Mouse (Mus musculus): ENCODE results near the gene Krt90.
"Not testable (repeated sequence)": the region's sequence is repeated elsewhere in the genome, so short reads cannot be mapped to it uniquely, and the experiment has no call there.

Gene Krt90

GRCm38 (mm10) chr15:101562850-101563249, at the start of gene Krt90:
Gene Krt90, minus strand, starts transcription at chr15:101562950.
- no peak for DNase-seq

GRCm38 (mm10) chr15:101599123-101599522, 36.4 kb upstream of the Krt90 start:
- no peak for DNase-seq

- no peak for DNase-seq
These were observed 25.5 kb upstream of the Krt90 start for GRCm38 (mm10) chr15:101588216-101588615.

GRCm38 (mm10) chr15:101584456-101584855, 21.7 kb upstream of the Krt90 start:
- DNase-seq, result no peak

GRCm38 (mm10) chr15:101583211-101583965, 20.6 kb upstream of the Krt90 start:
- no peak for DNase-seq

- no peak for DNase-seq
These were observed 19.0 kb upstream of the Krt90 start for GRCm38 (mm10) chr15:101581701-101582100.

GRCm38 (mm10) chr15:101575506-101575905, 12.8 kb upstream of the Krt90 start:
- DNase-seq, result no peak

GRCm38 (mm10) chr15:101573796-101574345, 11.1 kb upstream of the Krt90 start, which contains the start of gene Krt75:
Gene Krt75, minus strand, starts transcription at chr15:101573904.
- no peak for DNase-seq

- no peak for DNase-seq
These were observed 5.0 kb upstream of the Krt90 start for GRCm38 (mm10) chr15:101567780-101568179.

- DNase-seq, result no peak
These were observed 4.6 kb downstream of the Krt90 start for GRCm38 (mm10) chr15:101558034-101558646.

GRCm38 (mm10) chr15:101553169-101553568, 9.6 kb downstream of the Krt90 start:
- DNase-seq, result no peak

GRCm38 (mm10) chr15:101552188-101552587, 10.6 kb downstream of the Krt90 start:
- no peak for DNase-seq

- DNase-seq, result no peak
These were observed 12.2 kb downstream of the Krt90 start, which contains the start of gene Krt82 for GRCm38 (mm10) chr15:101550567-101550966. Gene Krt82, minus strand, starts transcription at chr15:101550667.

GRCm38 (mm10) chr15:101544478-101544877, 18.3 kb downstream of the Krt90 start:
- no peak for DNase-seq

GRCm38 (mm10) chr15:101542543-101542942, 20.2 kb downstream of the Krt90 start:
- no peak for DNase-seq

- no peak for DNase-seq
These were observed 24.2 kb downstream of the Krt90 start for GRCm38 (mm10) chr15:101538580-101538900.

- DNase-seq, result no peak
These were observed 24.7 kb downstream of the Krt90 start for GRCm38 (mm10) chr15:101537864-101538579.

- no peak for DNase-seq
These were observed 26.5 kb downstream of the Krt90 start for GRCm38 (mm10) chr15:101536054-101536850.

GRCm38 (mm10) chr15:101532720-101533119, 30.0 kb downstream of the Krt90 start, which contains the start of gene Krt84:
Gene Krt84, minus strand, starts transcription at chr15:101532820.
- DNase-seq, result no peak

- DNase-seq, result no peak
These were observed 40.1 kb downstream of the Krt90 start for GRCm38 (mm10) chr15:101522556-101523232.

GRCm38 (mm10) chr15:101519792-101520191, 43.0 kb downstream of the Krt90 start:
- peak; percentile 75 to 79 for DNase-seq

- not testable (repeated sequence) for DNase-seq
These were observed 45.6 kb downstream of the Krt90 start, which contains the start of gene Gm49425 for GRCm38 (mm10) chr15:101517161-101517560. Gene Gm49425, minus strand, starts transcription at chr15:101517261.

All from cerebellum, postnatal 36 days (tissue).